Mouse (Mus musculus): ENCODE measurements at regions not wholly inside any gene's neighbourhood (a gene's known extent, or its start where the extent isn't known, plus 50 kb on each side); places are given as distances from the start of the nearest gene placed in this dataset.

DNA sequence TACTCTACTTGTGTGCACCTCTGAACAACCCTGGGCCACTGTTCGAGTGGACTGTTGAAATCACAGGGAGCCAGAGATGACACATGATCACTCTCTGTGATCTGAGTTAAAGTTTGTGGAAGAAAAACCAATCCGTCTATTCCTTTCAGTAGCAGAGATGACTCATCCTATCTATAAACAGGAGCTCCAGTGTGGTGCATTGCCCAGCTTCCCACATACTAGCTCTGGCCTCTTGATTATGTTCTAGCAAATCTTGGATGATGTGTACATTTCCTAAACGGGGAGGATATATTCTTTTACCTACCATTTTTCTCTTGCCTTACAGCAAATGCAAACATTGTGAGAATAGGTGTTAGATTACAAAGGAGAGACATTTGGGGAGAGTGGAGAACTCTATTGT, 94.5 kb upstream of the Plppr5 start:
- TF ChIP-seq CTCF (IDR thresholded peaks at IDR 0.05; ENCODE audit: low read depth, low read length) (no peak), POLR2A (IDR thresholded peaks at IDR 0.05; ENCODE audit: borderline replicate concordance, low read depth, low read length) (no peak)
